8 mouse cellular contexts compared by ENCODE assay signal in the genomic region with DNA sequence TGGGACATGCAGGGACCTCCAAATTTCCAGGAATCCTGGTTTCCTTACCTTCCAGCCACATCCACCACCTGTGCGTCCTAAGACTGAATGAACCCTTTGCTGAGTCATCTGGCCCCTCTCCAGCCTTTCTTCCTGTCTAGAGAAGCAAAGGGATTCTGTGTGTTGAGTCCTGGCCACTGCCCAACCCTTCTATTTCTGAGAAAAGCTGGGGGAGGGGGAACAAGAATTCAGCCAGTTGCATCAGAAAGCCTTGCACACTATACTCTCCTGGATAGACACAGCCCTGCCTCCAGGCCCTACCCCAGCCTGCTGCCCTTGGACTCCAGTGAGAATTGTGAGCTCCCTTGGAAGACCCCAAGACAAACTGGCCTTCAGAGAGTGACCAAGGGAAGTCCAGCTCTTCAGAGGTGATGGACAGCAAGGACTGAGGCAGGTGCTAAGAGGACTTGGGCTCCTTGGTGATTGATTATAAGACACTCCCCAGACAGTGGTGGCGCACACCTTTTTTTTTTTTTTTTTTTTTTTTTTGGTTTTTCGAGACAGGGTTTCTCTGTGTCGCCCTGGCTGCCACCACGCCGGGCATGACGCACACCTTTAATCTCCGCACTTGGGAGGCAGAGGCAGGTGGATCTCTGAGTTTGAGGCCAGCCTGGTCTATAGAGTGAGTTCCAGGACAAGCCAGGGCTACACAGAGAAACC. TPM values are rescaled to one million over a fixed set of nuclear protein-coding genes. Genes with fewer than 3 reads are reported as not detected.
DNase-seq lines count a peak whose midpoint lies in the region; ATAC-seq lines count a peak whose summit lies in the region.

No protein-coding gene starts in this region.

- ATAC-seq in common myeloid progenitor, adult 5-6 weeks (replicated peaks; ENCODE audit: low read depth, poor library complexity, severe bottlenecking), result peak; percentile 43
- ATAC-seq in cerebellum, adult (ENCODE audit: insufficient number of reproducible peaks, low FRiP score, low TSS enrichment), result no peak

- peak; percentile 53 for DNase-seq in ovary, adult 18-20 months (ENCODE audit: low spot score)
- no peak for DNase-seq in ovary, postnatal 10 days (ENCODE audit: low spot score)
- DNase-seq in kidney, adult 8-10 months, result peak; percentile 39 to 66
- peak; percentile 63 for DNase-seq in lung, postnatal 14 days
- no peak for DNase-seq in spleen, postnatal 14 days (ENCODE audit: low spot score in 2 of 2)
- DNase-seq in retina, embryonic 14.5 days (ENCODE audit: low spot score), result no peak

RNA-seq across cellular contexts. Expression of a gene that starts 6.2 kb away (rescaled TPM):
- total RNA-seq in common myeloid progenitor, adult 5-6 weeks (2017), result not detected in 2 replicates

RNA-seq across cellular contexts. Expression of a gene that starts 17.5 kb away (rescaled TPM):
- total RNA-seq in common myeloid progenitor, adult 5-6 weeks (2017), result 45.6 and 61.9 TPM in 2 replicates

RNA-seq across cellular contexts. Expression of a gene that starts 26.4 kb away (rescaled TPM):
- total RNA-seq in common myeloid progenitor, adult 5-6 weeks (2017), result not detected in 2 replicates

RNA-seq across cellular contexts. Expression of a gene that starts 47.9 kb away (rescaled TPM):
- 3.3 and 3.7 TPM in 2 replicates for total RNA-seq in common myeloid progenitor, adult 5-6 weeks (2017)

RNA-seq across cellular contexts. Expression of a gene that starts 56.4 kb away (rescaled TPM):
- total RNA-seq in common myeloid progenitor, adult 5-6 weeks (2017), result 15.1 and 17.1 TPM in 2 replicates

Comparison
In these comparisons a context has a peak if more than half of its experiments do, and no peak if none do; other contexts are left out.
1. DNase-seq: peak in ovary, adult 18-20 months (single experiment), kidney, adult 8-10 months (2 of 2) and lung, postnatal 14 days (single experiment); none in ovary, postnatal 10 days (single experiment), spleen, postnatal 14 days (0 of 2) and retina, embryonic 14.5 days (single experiment).